Mouse (Mus musculus): ENCODE results near the gene Krt25. TPM values are rescaled to one million over a fixed set of nuclear protein-coding genes. Genes with fewer than 3 reads are reported as not detected.

The Krt25 gene
- polyA plus RNA-seq (2017; shearing (Covaris generic)) = not detected

DNA sequence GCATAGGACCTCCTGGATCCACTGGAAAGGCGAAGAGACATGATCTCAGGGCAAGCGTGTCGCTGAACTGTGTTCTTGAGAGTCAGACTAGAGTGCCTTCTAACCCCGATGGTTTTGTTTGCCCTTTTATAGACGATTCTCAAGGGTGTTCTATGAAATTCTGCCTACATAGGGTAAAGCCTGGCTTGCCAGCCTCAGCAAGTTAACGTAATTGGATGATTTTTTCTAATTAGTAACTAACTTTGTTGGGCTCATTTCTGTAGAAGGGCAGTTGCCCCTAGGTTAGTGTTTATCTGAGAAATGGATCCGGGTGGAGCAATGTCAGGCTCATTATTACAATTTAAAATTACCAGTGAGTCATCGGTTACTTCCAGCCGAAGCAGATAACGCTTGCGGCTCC is at the start of gene Krt25:
Gene Krt25, minus strand, starts transcription at position 101 of the 400 bp plus-strand sequence.

GRCm38 (mm10) chr11:99351004-99351403 is 28.3 kb upstream of the Krt25 start, which contains the start of gene Krt27:
TSS of gene Krt27 (minus strand) at chr11:99351104.

DNA sequence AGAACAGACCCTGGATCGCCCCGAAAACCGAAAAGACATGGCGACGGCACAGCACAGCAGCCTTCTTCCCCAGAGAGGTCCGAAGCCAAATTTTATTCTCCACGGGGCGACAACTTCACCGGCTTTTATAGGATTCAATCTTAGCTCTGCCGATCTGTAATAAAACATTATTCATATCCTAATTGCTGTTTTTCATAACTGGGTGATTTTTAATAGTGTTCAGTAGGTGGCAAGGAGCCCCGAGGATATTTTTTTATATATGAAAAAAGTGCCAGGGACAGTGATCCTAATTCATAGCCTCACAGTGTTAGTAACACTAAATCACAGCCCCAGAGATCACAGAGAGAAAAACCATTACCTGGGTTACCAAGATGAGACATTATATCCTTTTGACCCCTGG is 15.1 kb upstream of the Krt25 start, which contains the start of gene Krt26:
Gene Krt26, minus strand, starts transcription at position 101 of the 400 bp plus-strand sequence.

DNA sequence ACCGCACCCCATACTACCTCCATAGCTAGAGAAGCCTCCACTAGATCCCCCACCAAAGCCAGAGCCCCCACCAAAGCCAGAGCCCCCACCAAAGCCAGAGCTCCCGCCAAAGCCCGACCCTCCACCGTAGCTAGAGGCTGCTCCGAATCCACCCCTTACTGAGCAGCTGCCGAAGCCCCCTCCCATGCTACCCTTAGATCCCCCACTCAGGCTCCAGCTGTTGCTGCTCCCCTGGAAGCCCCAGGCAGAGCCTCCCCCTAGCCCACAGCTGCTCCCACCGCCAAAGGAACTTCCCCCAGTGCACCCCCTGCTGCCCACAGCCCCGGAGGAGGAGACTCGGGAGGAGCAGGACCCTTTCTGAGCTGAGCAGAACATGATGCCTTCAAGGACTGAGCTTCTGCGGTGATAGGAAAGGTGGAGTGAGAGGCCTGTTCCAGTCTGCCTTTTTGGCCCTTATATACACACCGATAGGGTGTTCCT is 37.9 kb downstream of the Krt25 start, which contains the start of gene Krt24:
Gene Krt24, minus strand, starts transcription at position 430 of the 480 bp plus-strand sequence.

Other genes with a start within 250 kb of the Krt25 start
- gene Tns4, start 233.6 kb downstream of the Krt25 start, polyA plus RNA-seq (2017; shearing (Covaris generic)) = not detected
- 465 TPM for gene Ccr7, start 167.9 kb downstream of the Krt25 start, polyA plus RNA-seq (2017; shearing (Covaris generic))
- gene Smarce1, start 91.9 kb downstream of the Krt25 start, polyA plus RNA-seq (2017; shearing (Covaris generic)) = 181 TPM
- 0.44 TPM for gene Krt222, start 78.9 kb downstream of the Krt25 start, polyA plus RNA-seq (2017; shearing (Covaris generic))
- not detected for gene Krt24, start 37.7 kb downstream of the Krt25 start, polyA plus RNA-seq (2017; shearing (Covaris generic))
- not detected for gene Krt26, start 15.0 kb upstream of the Krt25 start, polyA plus RNA-seq (2017; shearing (Covaris generic))
- not detected for gene Krt27, start 28.2 kb upstream of the Krt25 start, polyA plus RNA-seq (2017; shearing (Covaris generic))
- not detected for gene Krt28, start 52.0 kb upstream of the Krt25 start, polyA plus RNA-seq (2017; shearing (Covaris generic))
- 8.1 TPM for gene Krt10, start 66.4 kb upstream of the Krt25 start, polyA plus RNA-seq (2017; shearing (Covaris generic))
- 0.26 TPM for gene Krt12, start 99.3 kb upstream of the Krt25 start, polyA plus RNA-seq (2017; shearing (Covaris generic))
- gene Krt20, start 115.2 kb upstream of the Krt25 start, polyA plus RNA-seq (2017; shearing (Covaris generic)) = not detected
- gene Krt23, start 170.2 kb upstream of the Krt25 start, polyA plus RNA-seq (2017; shearing (Covaris generic)) = not detected
- not detected for gene Krt39, start 198.4 kb upstream of the Krt25 start, polyA plus RNA-seq (2017; shearing (Covaris generic))
- not detected for gene Krt40, start 220.2 kb upstream of the Krt25 start, polyA plus RNA-seq (2017; shearing (Covaris generic))
- not detected for gene Krtap3-3, start 227.9 kb upstream of the Krt25 start, polyA plus RNA-seq (2017; shearing (Covaris generic))
- not detected for gene Krtap3-2, start 233.9 kb upstream of the Krt25 start, polyA plus RNA-seq (2017; shearing (Covaris generic))
- not detected for gene Gm11939, start 236.5 kb upstream of the Krt25 start, polyA plus RNA-seq (2017; shearing (Covaris generic))
- gene Krtap3-1, start 243.7 kb upstream of the Krt25 start, polyA plus RNA-seq (2017; shearing (Covaris generic)) = not detected

Measured in effector memory CD4-positive, alpha-beta T cell, adult 5 months (primary cell).